Mouse (Mus musculus): ENCODE data around the gene 1700093K21Rik.

GRCm38 (mm10) chr11:23518981-23519380, 2.0 kb downstream of the 1700093K21Rik start:
- TF ChIP-seq POLR2A (IDR thresholded peaks at IDR 0.05; ENCODE audit: low read depth, low read length) (no peak), CTCF (IDR thresholded peaks at IDR 0.05; ENCODE audit: extremely low read depth, insufficient read depth, insufficient read length, insufficient replicate concordance) (no peak)
